Mouse (Mus musculus) 416B (cell line): ENCODE measurements around the gene Cacng4.

Experiments used
- DNase-seq: peaks from one replicate; pipeline ENCODE4 v3.0.0; 2011; ENCODE audit warnings: low read depth

Cacng4 gene

GRCm38 (mm10) chr11:107794547-107795269 lies at the start of gene Cacng4:
Cacng4 (minus strand) TSS chr11:107794557.
- no peak for DNase-seq

- no peak for DNase-seq
These were observed 39.1 kb upstream of the Cacng4 start for GRCm38 (mm10) chr11:107833351-107834040.

GRCm38 (mm10) chr11:107817196-107817595 lies 22.8 kb upstream of the Cacng4 start:
- peak; percentile 17 for DNase-seq

- DNase-seq: no peak
These were observed 18.7 kb upstream of the Cacng4 start for GRCm38 (mm10) chr11:107812941-107813648.

- DNase-seq: no peak
These were observed 18.1 kb upstream of the Cacng4 start for GRCm38 (mm10) chr11:107812429-107812828.

- peak; percentile 48 for DNase-seq
These were observed 14.2 kb upstream of the Cacng4 start for GRCm38 (mm10) chr11:107808508-107808907.

GRCm38 (mm10) chr11:107806058-107806457 lies 11.7 kb upstream of the Cacng4 start:
- no peak for DNase-seq

GRCm38 (mm10) chr11:107801946-107802345 lies 7.6 kb upstream of the Cacng4 start:
- no peak for DNase-seq

GRCm38 (mm10) chr11:107799331-107799730 lies 5.0 kb upstream of the Cacng4 start:
- DNase-seq: no peak

- no peak for DNase-seq
These were observed 2.0 kb upstream of the Cacng4 start for GRCm38 (mm10) chr11:107796346-107796745.

GRCm38 (mm10) chr11:107795384-107796035 lies 1.2 kb upstream of the Cacng4 start:
- no peak for DNase-seq

GRCm38 (mm10) chr11:107794103-107794493 lies 259 bp downstream of the Cacng4 start:
- no peak for DNase-seq

- DNase-seq: no peak
These were observed 906 bp downstream of the Cacng4 start for GRCm38 (mm10) chr11:107793200-107794102.

- DNase-seq: no peak
These were observed 2.2 kb downstream of the Cacng4 start for GRCm38 (mm10) chr11:107792136-107792535.

GRCm38 (mm10) chr11:107785761-107786160 lies 8.6 kb downstream of the Cacng4 start:
- peak; percentile 11 for DNase-seq

- DNase-seq: peak; percentile 59
These were observed 9.1 kb downstream of the Cacng4 start for GRCm38 (mm10) chr11:107785288-107785687.

GRCm38 (mm10) chr11:107783861-107784754 lies 10.2 kb downstream of the Cacng4 start:
- DNase-seq: peak; percentile 55

GRCm38 (mm10) chr11:107782591-107782990 lies 11.8 kb downstream of the Cacng4 start:
- DNase-seq: peak; percentile 12

- no peak for DNase-seq
These were observed 15.5 kb downstream of the Cacng4 start for GRCm38 (mm10) chr11:107778859-107779258.

GRCm38 (mm10) chr11:107777487-107777886 lies 16.9 kb downstream of the Cacng4 start:
- no peak for DNase-seq
